Mouse (Mus musculus) layer of hippocampus, adult 9-11 months (tissue): ENCODE data around the gene Abcc10.

Experiments
- DNase-seq: peaks from one replicate; pipeline ENCODE4 v3.0.0; 2022

Abcc10 gene

DNA sequence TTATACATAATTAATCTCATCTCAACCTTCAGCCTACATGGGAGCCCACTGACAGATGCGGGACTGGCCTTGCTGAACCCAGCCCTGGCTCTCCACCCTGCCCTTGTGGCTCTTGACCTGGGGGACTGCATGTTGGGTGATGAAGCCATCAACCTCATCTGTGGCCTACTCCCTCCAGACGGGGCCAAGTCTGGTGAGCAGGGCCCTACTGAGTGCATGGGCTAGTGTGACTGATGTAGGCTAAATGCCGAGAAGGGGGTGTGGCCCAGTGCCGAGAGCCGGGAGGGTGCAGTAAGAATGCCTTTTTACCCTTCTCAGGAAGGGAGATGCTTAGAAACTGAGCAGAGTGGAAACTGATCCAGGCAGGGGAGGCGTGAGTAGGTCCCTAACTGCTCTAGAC is 73.0 kb downstream of the Abcc10 start:
- DNase-seq, result no peak

DNA sequence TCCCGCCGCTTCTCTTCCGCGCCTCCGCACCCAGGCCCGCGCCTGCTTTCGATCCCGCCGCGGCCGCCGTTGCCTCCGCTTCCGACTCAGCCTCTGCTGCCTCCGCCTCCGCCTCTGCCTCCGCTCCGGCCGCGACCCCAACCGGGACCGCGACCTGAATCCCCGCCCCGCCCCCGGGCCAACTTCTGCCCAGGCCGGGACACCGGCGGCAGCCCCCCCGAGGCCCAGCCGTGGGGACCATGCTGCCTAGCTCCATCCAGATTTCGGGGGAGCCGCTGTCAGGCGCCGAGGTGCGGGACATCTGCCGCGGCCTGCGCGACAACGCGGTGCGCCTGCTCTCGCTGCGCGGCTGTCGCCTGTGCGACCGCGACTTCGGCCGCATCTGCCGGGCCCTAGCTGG is 74.0 kb downstream of the Abcc10 start:
- DNase-seq, result no peak

DNA sequence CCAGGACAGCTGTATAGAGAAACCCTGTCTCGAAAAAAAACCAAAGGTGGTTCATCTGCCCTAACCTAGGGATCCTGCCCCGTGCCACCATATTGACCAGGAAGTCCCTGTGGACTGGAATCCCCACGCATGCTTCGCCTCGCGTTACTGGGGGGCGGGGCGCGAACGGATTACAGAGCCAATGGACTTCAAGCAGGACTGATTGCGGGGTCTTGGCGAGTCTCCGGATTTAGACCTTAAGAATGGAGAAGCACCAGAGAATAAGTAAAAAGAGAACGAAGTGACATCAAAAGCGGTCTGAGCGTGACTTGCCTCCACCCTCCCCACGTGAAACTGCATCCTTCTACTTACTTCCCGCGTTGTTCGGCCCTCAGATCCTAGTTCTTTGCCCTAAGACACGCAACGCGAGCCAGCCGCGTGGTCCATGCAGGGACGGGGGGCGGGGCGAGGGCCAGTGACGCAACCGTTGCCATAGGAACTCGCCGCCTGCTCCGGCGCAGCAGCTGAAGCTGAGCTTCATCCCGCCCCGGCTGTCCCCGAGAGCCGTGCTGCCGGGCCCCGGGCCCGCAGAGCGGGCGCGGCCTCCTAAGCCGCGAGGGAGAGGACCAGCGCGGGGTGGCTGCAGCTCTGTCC is 74.6 kb downstream of the Abcc10 start, which contains the start of gene Lrrc73:
Gene Lrrc73 (plus strand): TSS at position 80 of the 633 bp plus-strand sequence.
- peak; percentile 92 for DNase-seq
